Mouse (Mus musculus): ENCODE data around the gene Prcp. TPM values are rescaled to one million over a fixed set of nuclear protein-coding genes. Genes with fewer than 3 reads are reported as not detected.

Prcp gene
- polyA plus RNA-seq, 1 experiment from 2014 or later, result 32.2 TPM

DNA sequence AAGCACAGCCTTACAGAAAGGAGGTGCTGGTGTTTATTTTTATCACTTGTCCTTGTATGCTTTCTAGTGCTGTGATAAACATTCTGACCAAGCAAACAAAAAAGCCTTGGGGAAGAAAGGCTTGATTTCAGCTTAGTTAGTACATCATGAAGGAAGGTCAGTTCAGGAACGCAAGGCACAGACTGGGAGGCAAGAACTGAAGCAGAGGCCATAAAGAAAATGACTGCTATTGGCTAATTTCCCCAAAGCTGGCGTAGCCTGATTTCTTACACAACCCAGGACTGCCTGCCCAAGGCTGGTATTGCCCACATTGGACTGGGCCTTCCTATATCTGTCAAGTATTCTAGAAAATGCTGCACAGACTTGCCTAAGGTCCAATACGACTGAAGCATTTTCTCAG, 26.0 kb upstream of the Prcp start:
- H3K27me3 ChIP-seq (replicated peaks; ENCODE audit: control insufficient read depth, insufficient read depth, low read length), result no peaks in the 10 kb centered on the region
- no peaks in the 10 kb centered on the region for H3K36me3 ChIP-seq (ENCODE audit: control insufficient read depth, insufficient read depth, low read length)
- no peak overlapping the region for H3K4me2 ChIP-seq (ENCODE audit: low read depth, low read length)
- 82% methylated on average over 3 of the region's 3 CpGs for WGBS
- ATAC-seq (ENCODE audit: low read depth), result no peak
- no peaks in the 10 kb centered on the region for H3K9me3 ChIP-seq (ENCODE audit: control insufficient read depth, low read length)
- no peak overlapping the region for H3K9ac ChIP-seq (ENCODE audit: low read depth, low read length)
- H3K4me1 ChIP-seq (ENCODE audit: control insufficient read depth, insufficient read depth, low read length), result no peaks in the 10 kb centered on the region
- no peak for DNase-seq (ENCODE audit: low spot score)
- no peak overlapping the region for H3K4me3 ChIP-seq (ENCODE audit: low read depth, low read length)
- H3K27ac ChIP-seq (replicated peaks; ENCODE audit: low read depth, low read length), result no peak overlapping the region

DNA sequence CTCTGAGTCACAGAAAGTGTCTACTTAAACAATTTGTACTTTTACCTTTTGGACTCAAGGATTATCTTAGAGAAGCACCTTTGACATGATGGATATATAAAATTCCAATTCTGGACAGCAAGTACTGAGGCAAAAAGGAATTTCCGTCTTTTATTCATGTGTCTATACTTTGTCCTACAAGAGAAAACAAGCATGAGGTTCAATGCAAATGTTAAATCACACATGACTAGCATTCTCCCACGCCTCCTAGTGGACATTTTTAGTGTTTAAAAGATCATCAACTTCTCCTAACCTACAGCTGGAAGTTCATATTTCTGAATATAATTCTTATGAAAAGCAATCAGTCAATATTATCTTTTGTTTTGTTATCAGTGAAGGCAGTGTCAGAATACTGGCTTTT, 7.7 kb upstream of the Prcp start:
- peak; percentile 85 for DNase-seq (ENCODE audit: low spot score)
- H3K4me1 ChIP-seq (ENCODE audit: control insufficient read depth, insufficient read depth, low read length), result no peaks in the 10 kb centered on the region

DNA sequence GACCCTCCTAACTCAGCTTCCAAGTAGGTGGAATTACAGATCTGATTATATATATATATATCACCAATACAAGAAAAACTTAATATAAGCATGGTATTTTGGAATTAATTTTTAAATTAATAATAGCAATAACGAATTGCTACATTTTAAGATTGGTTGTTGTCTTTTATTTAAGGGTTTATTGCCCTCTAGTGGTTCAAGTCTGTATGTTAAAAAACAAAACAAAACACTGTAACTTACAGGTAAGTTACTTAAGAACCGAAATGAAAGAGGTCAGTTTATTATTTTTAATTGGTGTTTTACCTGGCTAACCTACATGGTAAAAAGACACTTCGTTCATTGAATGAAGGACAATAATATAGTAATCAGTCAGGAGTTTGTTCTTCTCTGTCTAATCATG, 4.1 kb upstream of the Prcp start:
- no peak overlapping the region for H3K4me3 ChIP-seq (ENCODE audit: low read depth, low read length)
- ATAC-seq (ENCODE audit: low read depth) (no peak), DNase-seq (ENCODE audit: low spot score) (peak; percentile 36)
- H3K36me3 ChIP-seq (ENCODE audit: control insufficient read depth, insufficient read depth, low read length), result no peaks in the 10 kb centered on the region
- H3K4me1 ChIP-seq (ENCODE audit: control insufficient read depth, insufficient read depth, low read length), result no peaks in the 10 kb centered on the region
- H3K9ac ChIP-seq (ENCODE audit: low read depth, low read length), result no peak overlapping the region
- H3K9me3 ChIP-seq (ENCODE audit: control insufficient read depth, low read length), result no peaks in the 10 kb centered on the region
- 65% methylated on average over 3 of the region's 3 CpGs for WGBS
- no peak overlapping the region for H3K27ac ChIP-seq (replicated peaks; ENCODE audit: low read depth, low read length)
- H3K27me3 ChIP-seq (replicated peaks; ENCODE audit: control insufficient read depth, insufficient read depth, low read length), result no peaks in the 10 kb centered on the region
- no peak overlapping the region for H3K4me2 ChIP-seq (ENCODE audit: low read depth, low read length)

More for the DNA sequence above, 7.7 kb upstream of the Prcp start:
- 19% methylated on average over 2 of the region's 2 CpGs for WGBS
- H3K36me3 ChIP-seq (ENCODE audit: control insufficient read depth, insufficient read depth, low read length), result peaks cover 4% of the 10 kb centered on the region; the same call in 1 of the 2 replicates
- no peak for ATAC-seq (ENCODE audit: low read depth)
- no peak overlapping the region for H3K4me2 ChIP-seq (ENCODE audit: low read depth, low read length)
- H3K9me3 ChIP-seq (ENCODE audit: control insufficient read depth, low read length), result no peaks in the 10 kb centered on the region
- H3K27ac ChIP-seq (replicated peaks; ENCODE audit: low read depth, low read length), result no peak overlapping the region
- no peak overlapping the region for H3K9ac ChIP-seq (ENCODE audit: low read depth, low read length)
- H3K4me3 ChIP-seq (ENCODE audit: low read depth, low read length), result no peak overlapping the region
- H3K27me3 ChIP-seq (replicated peaks; ENCODE audit: control insufficient read depth, insufficient read depth, low read length), result no peaks in the 10 kb centered on the region

DNA sequence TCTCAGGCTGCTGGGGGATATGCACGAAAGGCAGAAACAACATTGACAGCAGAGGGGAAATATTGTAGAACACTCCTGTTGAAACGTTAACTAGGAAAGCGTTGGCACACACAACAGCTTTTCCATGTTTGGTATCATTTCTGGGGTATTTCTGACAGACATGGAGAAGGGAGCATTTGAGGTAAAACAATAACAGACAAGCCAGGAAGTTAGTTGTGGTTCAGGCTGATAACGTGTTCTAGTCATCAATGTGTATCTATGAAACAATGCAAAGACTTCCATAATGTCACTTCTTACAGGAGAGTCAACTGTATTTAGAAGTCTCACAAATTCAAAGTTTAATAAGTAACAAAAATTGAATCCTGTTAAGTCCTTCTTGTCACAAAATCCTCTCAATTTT, 2.7 kb upstream of the Prcp start:
- DNase-seq (ENCODE audit: low spot score), result no peak
- H3K27me3 ChIP-seq (replicated peaks; ENCODE audit: control insufficient read depth, insufficient read depth, low read length), result no peaks in the 10 kb centered on the region
- no peak overlapping the region for H3K4me3 ChIP-seq (ENCODE audit: low read depth, low read length)
- ATAC-seq (ENCODE audit: low read depth), result no peak
- WGBS, result 89% methylated on average over 4 of the region's 4 CpGs
- H3K27ac ChIP-seq (replicated peaks; ENCODE audit: low read depth, low read length), result no peak overlapping the region
- no peak overlapping the region for H3K9ac ChIP-seq (ENCODE audit: low read depth, low read length)
- H3K9me3 ChIP-seq (ENCODE audit: control insufficient read depth, low read length), result no peaks in the 10 kb centered on the region
- 0 out of 2 replicates have a peak, but pooled peaks cover 6% of the 10 kb centered on the region for H3K4me1 ChIP-seq (ENCODE audit: control insufficient read depth, insufficient read depth, low read length)
- H3K36me3 ChIP-seq (ENCODE audit: control insufficient read depth, insufficient read depth, low read length), result no peaks in the 10 kb centered on the region
- H3K4me2 ChIP-seq (ENCODE audit: low read depth, low read length), result no peak overlapping the region

DNA sequence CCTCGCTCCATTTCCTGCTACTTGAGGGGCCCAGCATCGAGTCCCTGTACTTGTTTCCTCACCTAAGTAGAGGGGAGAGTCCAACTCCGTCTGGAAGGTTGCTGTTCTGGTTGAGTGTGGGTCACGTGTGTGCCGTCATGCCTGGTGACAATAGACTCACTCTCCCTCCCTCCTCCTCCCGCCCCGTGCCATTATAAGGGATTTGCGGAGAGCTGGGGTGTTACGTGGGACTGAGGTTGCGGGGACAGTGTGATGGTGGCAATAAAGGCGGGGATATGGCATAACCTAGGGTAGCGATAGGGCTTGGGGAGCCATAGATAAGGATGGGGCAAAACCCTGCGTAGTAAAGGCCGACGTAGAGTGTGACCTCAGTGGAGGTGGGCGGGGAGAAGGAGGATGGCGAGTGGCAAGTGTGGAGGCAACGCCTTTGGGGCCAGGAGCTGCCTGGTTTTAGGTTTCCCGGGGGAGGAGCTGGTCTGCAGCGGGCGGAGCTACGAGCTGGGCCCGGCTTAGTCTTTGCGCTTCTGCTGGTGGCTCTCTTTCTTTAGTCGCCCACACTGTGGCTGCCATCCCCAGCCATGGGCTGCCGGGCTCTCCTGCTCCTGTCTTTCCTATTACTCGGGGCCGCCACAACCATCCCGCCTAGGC, 615 bp downstream of the Prcp start:
- H3K4me3 ChIP-seq (ENCODE audit: low read depth, low read length), result peak overlapping the region; percentile 47
- no peaks in the 10 kb centered on the region for H3K9me3 ChIP-seq (ENCODE audit: control insufficient read depth, low read length)
- H3K36me3 ChIP-seq (ENCODE audit: control insufficient read depth, insufficient read depth, low read length), result no peaks in the 10 kb centered on the region
- H3K4me1 ChIP-seq (ENCODE audit: control insufficient read depth, insufficient read depth, low read length), result 0 out of 2 replicates have a peak, but pooled peaks cover 6% of the 10 kb centered on the region
- no peaks in the 10 kb centered on the region for H3K27me3 ChIP-seq (replicated peaks; ENCODE audit: control insufficient read depth, insufficient read depth, low read length)
- peak; percentile 96 for DNase-seq (ENCODE audit: low spot score)
- H3K9ac ChIP-seq (ENCODE audit: low read depth, low read length), result peak overlapping the region; percentile 79
- ATAC-seq (ENCODE audit: low read depth), result peak; percentile 91
- peak overlapping the region; percentile 69 for H3K4me2 ChIP-seq (ENCODE audit: low read depth, low read length)
- under 1% methylated on average over 20 of the region's 29 CpGs for WGBS
- peak overlapping the region; percentile 97 for H3K27ac ChIP-seq (replicated peaks; ENCODE audit: low read depth, low read length)

DNA sequence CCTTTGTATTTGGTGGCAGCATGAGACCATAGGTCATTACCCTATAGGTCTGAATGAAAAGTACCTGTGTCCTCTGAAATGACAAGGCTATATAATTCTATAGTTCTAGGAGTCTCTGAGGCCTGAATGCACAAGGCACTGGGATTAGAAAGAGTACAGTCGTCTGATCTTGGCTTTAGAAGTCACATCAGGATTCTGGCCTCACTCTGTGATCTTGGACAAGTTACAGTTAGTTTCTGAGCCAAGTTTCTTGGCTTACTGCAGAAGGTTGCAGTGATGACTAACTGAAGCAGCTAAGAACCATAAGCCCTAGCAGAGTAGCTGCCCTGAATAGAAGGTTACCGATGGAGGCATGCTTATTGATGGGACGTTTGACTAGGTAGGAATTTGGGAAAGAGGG, 1.8 kb downstream of the Prcp start:
- peak overlapping the region; percentile 74 for H3K27ac ChIP-seq (replicated peaks; ENCODE audit: low read depth, low read length)
- ATAC-seq (ENCODE audit: low read depth), result no peak
- H3K4me2 ChIP-seq (ENCODE audit: low read depth, low read length), result peak overlapping the region; percentile 69
- DNase-seq (ENCODE audit: low spot score), result peak; percentile 26
- peak overlapping the region; percentile 79; the same call in 1 of the 2 replicates for H3K9ac ChIP-seq (ENCODE audit: low read depth, low read length)
- H3K27me3 ChIP-seq (replicated peaks; ENCODE audit: control insufficient read depth, insufficient read depth, low read length), result no peaks in the 10 kb centered on the region
- 0 out of 2 replicates have a peak, but pooled peaks cover 6% of the 10 kb centered on the region for H3K4me1 ChIP-seq (ENCODE audit: control insufficient read depth, insufficient read depth, low read length)
- peak overlapping the region; percentile 47 for H3K4me3 ChIP-seq (ENCODE audit: low read depth, low read length)
- 23% methylated on average over 3 of the region's 3 CpGs for WGBS
- H3K36me3 ChIP-seq (ENCODE audit: control insufficient read depth, insufficient read depth, low read length), result no peaks in the 10 kb centered on the region
- no peaks in the 10 kb centered on the region for H3K9me3 ChIP-seq (ENCODE audit: control insufficient read depth, low read length)

DNA sequence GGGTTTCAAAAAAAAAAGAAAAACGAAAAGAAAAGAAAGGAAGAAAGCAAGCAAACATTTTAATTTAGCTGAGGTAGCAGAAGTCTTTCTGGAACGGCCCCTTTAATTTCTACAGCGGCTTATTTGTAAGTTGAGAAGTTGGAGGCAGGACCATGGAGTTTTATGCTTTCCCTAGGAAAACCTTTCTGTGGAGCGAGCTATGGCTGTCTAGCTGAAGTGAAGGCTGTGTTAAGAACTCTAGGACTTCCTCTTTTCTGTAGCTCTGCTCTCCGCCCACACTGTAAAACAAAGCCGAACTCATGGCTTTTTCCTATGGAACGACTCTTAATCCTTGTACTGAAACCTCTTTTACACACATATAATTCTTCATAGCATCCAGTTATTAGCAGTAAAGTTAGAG, 2.3 kb downstream of the Prcp start:
- Histone ChIP-seq H3K4me2 (ENCODE audit: low read depth, low read length) (peak overlapping the region; percentile 69), H3K27ac (replicated peaks; ENCODE audit: low read depth, low read length) (peak overlapping the region; percentile 74), H3K9ac (ENCODE audit: low read depth, low read length) (peak overlapping the region; percentile 22), H3K36me3 (ENCODE audit: control insufficient read depth, insufficient read depth, low read length) (no peaks in the 10 kb centered on the region), H3K4me1 (ENCODE audit: control insufficient read depth, insufficient read depth, low read length) (0 out of 2 replicates have a peak, but pooled peaks cover 6% of the 10 kb centered on the region), H3K4me3 (ENCODE audit: low read depth, low read length) (peak overlapping the region; percentile 47), H3K9me3 (ENCODE audit: control insufficient read depth, low read length) (no peaks in the 10 kb centered on the region), H3K27me3 (replicated peaks; ENCODE audit: control insufficient read depth, insufficient read depth, low read length) (no peaks in the 10 kb centered on the region)
- ATAC-seq (ENCODE audit: low read depth) (no peak), DNase-seq (ENCODE audit: low spot score) (peak; percentile 84)
- 12% methylated on average over 7 of the region's 7 CpGs for WGBS

DNA sequence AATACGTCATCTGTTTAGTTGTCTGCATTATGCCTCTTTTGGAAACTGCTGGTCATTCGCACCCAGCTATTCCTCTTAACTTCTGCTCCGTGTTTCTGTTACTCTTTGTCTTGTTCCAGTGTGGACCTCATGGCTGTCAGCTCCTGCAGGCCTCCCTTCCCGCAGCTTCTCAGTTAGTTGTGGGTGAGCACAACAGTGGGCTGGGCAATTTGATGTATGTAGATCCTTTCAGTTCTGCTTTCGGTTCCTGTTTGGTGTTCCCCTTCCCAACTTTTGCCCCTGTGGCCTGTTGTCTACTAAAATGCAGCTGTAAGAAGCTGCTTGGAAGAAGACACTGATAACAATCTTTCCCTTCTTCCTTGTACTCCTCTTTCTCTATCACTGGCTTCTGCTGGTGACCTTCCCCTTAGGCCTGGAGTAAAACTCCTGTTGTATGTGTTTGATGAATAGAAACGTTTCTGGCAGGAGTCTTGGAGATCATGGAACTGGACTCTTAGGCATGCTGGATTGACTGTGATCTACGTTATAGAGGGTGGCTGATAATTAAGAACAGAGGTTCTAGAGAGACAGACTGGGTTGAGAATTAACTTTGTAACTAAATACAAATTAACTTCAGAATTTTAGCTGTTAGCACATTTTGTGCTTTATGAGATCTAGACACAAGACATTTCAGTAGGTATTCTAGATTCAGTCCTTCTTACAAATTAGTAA, 4.5 kb downstream of the Prcp start:
- Histone ChIP-seq H3K27ac (replicated peaks; ENCODE audit: low read depth, low read length) (no peak overlapping the region), H3K4me1 (ENCODE audit: control insufficient read depth, insufficient read depth, low read length) (0 out of 2 replicates have a peak, but pooled peaks cover 6% of the 10 kb centered on the region), H3K4me3 (ENCODE audit: low read depth, low read length) (no peak overlapping the region), H3K27me3 (replicated peaks; ENCODE audit: control insufficient read depth, insufficient read depth, low read length) (no peaks in the 10 kb centered on the region), H3K4me2 (ENCODE audit: low read depth, low read length) (peak overlapping the region; percentile 7; the same call in 1 of the 2 replicates), H3K9me3 (ENCODE audit: control insufficient read depth, low read length) (no peaks in the 10 kb centered on the region), H3K9ac (ENCODE audit: low read depth, low read length) (no peak overlapping the region), H3K36me3 (ENCODE audit: control insufficient read depth, insufficient read depth, low read length) (no peaks in the 10 kb centered on the region)
- 75% methylated on average over 7 of the region's 7 CpGs for WGBS
- DNase-seq (ENCODE audit: low spot score), result no peak
- no peak for ATAC-seq (ENCODE audit: low read depth)

Data from embryonic facial prominence, embryonic 14.5 days (tissue).